Mouse (Mus musculus) kidney, postnatal 0 days (tissue): ENCODE data around the gene Bcl2. TPM values are rescaled to one million over a fixed set of nuclear protein-coding genes. Genes with fewer than 3 reads are reported as not detected.

Source experiments
- ATAC-seq: fragments of 200-750 bp; cut with Nextera tagmentation; replicated peaks from 2 replicates; pipeline ENCODE4 v1.8.0; 2017; ENCODE audit warnings: low read depth, moderate number of reproducible peaks, moderate TSS enrichment, moderate library complexity; ENCODE audit not compliant: low FRiP score
- DNase-seq: peaks from one replicate; pipeline ENCODE4 v3.0.0-alpha.2; 2016; ENCODE audit warnings: low spot score
- H3K27ac ChIP-seq: fragments of 300-500 bp; sonication (generic); 2 replicates; pipeline ENCODE4 v1.5.1; 2014; ENCODE audit warnings: mild to moderate bottlenecking
- H3K27me3 ChIP-seq: fragments of 300-500 bp; sonication (generic); 2 replicates; pipeline ENCODE4 v1.6.1; 2014; ENCODE audit warnings: low read length, mixed read lengths; ENCODE audit not compliant: insufficient read depth
- H3K36me3 ChIP-seq: fragments of 300-500 bp; sonication (generic); 2 replicates; pipeline ENCODE4 v1.6.1; 2014; ENCODE audit warnings: low read length, mixed read lengths; ENCODE audit not compliant: insufficient read depth
- H3K4me1 ChIP-seq: fragments of 300-500 bp; sonication (generic); replicated peaks from 2 replicates; pipeline ENCODE4 v1.6.1; 2014; ENCODE audit warnings: antibody characterized with exemption, low read length, mixed read lengths; ENCODE audit not compliant: insufficient read depth
- H3K4me2 ChIP-seq: fragments of 300-500 bp; sonication (generic); 2 replicates; pipeline ENCODE4 v1.6.1; 2014; ENCODE audit warnings: mild to moderate bottlenecking, low read length, moderate library complexity, mixed read lengths
- H3K4me3 ChIP-seq: fragments of 300-500 bp; sonication (generic); replicated peaks from 2 replicates; pipeline ENCODE4 v1.5.1; 2014; ENCODE audit warnings: low read depth, low read length
- H3K9ac ChIP-seq: fragments of 300-500 bp; sonication (generic); 2 replicates; pipeline ENCODE4 v1.6.1; 2014; ENCODE audit warnings: low read depth, low read length
- H3K9me3 ChIP-seq: fragments of 300-500 bp; sonication (generic); replicated peaks from 2 replicates; pipeline ENCODE4 v1.6.1; 2016; ENCODE audit warnings: low read length, inconsistent platforms, mixed read lengths
- CTCF ChIP-seq: IDR thresholded peaks from 2 replicates; pipeline ENCODE4 v1.5.1; 2016; ENCODE audit warnings: antibody characterized with exemption, low read depth, mild to moderate bottlenecking, moderate library complexity
- WGBS: fragments of 180-500 bp; shearing (Covaris S2); extraction: QIAGEN DNeasy Blood & Tissue Kit; methylation state at CpG from one replicate; pipeline ENCODE4 v1.1.7; 2014; 5-methylcytosine and 5-hydroxymethylcytosine counted together
- polyA plus RNA-seq: library from polyadenylated mRNA; unstranded; fragments of >200 nt; fragmentation: Nextera tagmentation; extraction: Ambion mirVana; gene quantifications from 2 replicates; pipeline ENCODE4 v1.2.1, GENCODE M21; 2015

Gene Bcl2
- polyA plus RNA-seq, 1 experiment from 2014 or later, result 11.7 TPM

DNA sequence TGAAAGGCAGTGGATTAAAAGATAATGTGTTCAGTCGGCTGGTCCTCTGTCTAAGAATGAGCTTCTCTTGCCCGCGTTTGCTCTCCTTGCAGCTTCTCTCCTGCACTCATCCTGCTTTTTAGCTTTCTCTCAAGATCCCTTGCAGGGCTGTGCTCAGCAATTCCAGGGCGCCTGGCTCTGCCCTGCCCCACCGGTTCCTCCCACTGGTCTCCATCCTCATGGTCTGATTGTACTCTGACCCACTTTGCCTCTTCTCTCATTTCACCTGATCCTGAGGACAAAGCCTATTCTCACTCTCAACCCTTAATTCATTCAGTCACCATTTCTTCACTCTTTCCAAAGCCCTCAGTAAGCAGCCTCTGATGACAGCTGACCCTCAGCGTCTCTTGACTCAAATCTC, 102.8 kb downstream of the Bcl2 start:
- H3K4me2 ChIP-seq, result no peak overlapping the region
- no peak for TF ChIP-seq CTCF
- ATAC-seq (no peak), DNase-seq (no peak)
- no peaks in the 10 kb centered on the region for H3K4me1 ChIP-seq
- H3K36me3 ChIP-seq, result no peaks in the 10 kb centered on the region
- 76% methylated on average over 6 of the region's 6 CpGs for WGBS
- H3K9me3 ChIP-seq, result no peaks in the 10 kb centered on the region
- H3K27me3 ChIP-seq, result no peaks in the 10 kb centered on the region
- no peak overlapping the region for H3K4me3 ChIP-seq
- no peak overlapping the region for H3K27ac ChIP-seq
- H3K9ac ChIP-seq, result no peak overlapping the region

DNA sequence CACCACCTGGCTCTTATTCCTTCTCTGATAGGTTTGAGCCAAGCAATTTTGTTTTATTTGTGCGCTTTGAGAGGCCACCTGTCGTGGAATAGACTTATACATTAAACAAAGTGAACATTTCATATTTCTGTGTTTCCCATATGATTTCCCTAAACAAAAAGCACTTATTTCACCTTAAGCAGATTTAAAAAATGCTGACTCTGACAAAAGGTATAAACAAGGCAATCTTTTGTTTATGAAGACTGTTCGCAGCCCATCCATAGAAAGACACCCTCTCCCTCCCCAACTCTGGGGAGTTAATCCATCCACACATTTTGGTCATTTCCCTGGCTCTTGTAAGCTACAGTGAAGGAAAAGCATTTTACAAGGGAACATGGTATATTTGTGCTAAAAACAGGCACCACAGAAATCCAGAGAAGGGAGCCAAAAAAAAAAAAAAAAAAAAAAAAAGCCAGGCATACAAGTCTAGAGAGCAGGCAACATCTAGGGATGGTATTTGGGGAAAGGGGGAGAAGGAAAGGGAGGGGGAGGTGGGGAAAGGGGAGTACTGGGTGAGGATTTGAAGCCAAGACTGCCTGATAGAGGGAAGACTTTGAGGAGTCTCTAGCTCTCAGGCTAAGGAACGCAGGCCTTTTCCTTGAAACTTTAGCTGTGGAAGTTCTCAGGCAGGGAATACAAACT, 105.8 kb downstream of the Bcl2 start:
- no peak overlapping the region for H3K4me3 ChIP-seq
- no peaks in the 10 kb centered on the region for H3K27me3 ChIP-seq
- H3K36me3 ChIP-seq, result no peaks in the 10 kb centered on the region
- no peak overlapping the region for H3K4me2 ChIP-seq
- TF ChIP-seq CTCF, result no peak
- 84% methylated on average over 4 of the region's 4 CpGs for WGBS
- ATAC-seq, result no peak
- H3K27ac ChIP-seq, result no peak overlapping the region
- no peaks in the 10 kb centered on the region for H3K9me3 ChIP-seq
- DNase-seq, result no peak
- H3K9ac ChIP-seq, result no peak overlapping the region
- peaks cover 10% of the 10 kb centered on the region; the same call in 1 of the 2 replicates for H3K4me1 ChIP-seq

DNA sequence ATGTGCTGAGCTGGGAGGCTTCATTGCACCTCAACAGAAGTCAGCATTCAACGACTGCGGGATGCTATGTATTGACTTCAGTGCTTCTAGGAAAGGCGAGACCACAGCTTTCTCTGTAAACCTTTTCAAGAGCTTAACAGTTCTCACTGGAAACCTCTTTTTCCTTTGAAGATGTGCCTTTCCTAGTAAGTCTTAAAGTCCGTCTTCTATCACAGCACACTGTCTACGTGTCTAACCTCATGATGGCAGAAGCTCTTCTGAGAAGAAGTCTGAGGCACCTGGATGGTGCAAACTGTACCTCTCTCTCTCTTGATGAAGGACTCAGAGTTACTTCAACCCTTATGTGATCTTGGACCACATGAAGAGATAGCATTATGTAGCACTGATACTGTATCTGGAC, 107.1 kb downstream of the Bcl2 start:
- DNase-seq, result no peak
- Histone ChIP-seq H3K4me3 (no peak overlapping the region), H3K27me3 (no peaks in the 10 kb centered on the region), H3K36me3 (no peaks in the 10 kb centered on the region), H3K27ac (no peak overlapping the region), H3K9me3 (no peaks in the 10 kb centered on the region), H3K4me2 (no peak overlapping the region), H3K9ac (no peak overlapping the region), H3K4me1 (peaks cover 20% of the 10 kb centered on the region)
- no peak for ATAC-seq
- no peak for TF ChIP-seq CTCF
- 93% methylated on average over 5 of the region's 5 CpGs for WGBS

DNA sequence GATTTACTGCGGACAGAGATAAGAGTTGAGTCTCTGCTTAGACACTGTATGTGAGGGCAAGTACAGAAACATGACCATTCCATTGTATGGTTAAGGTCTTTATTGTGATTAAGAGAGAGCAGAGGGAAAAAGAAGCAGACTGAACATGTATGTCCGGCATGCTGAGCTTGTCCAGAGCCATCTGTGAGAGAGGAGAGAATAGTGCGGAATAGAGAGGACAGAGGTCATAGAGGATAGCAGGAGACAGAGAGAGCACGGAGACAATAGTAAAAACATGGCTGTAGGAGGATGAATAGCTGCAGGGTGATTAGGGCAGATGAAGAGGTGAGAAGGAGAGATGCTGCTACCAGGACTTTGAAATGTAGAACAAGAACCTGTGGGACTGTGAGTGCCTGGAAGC, 110.7 kb downstream of the Bcl2 start:
- WGBS, result 23% methylated on average over 4 of the region's 4 CpGs
- no peak for ATAC-seq
- H3K4me3 ChIP-seq, result no peak overlapping the region
- 0 out of 2 replicates have a peak overlapping the region, but pooled peaks have one; percentile 30 for H3K4me2 ChIP-seq
- peaks cover 20% of the 10 kb centered on the region for H3K4me1 ChIP-seq
- H3K27ac ChIP-seq, result peak overlapping the region; percentile 65
- TF ChIP-seq CTCF, result no peak
- peak; percentile 35 for DNase-seq
- no peaks in the 10 kb centered on the region for H3K27me3 ChIP-seq
- no peaks in the 10 kb centered on the region for H3K36me3 ChIP-seq
- H3K9me3 ChIP-seq, result no peaks in the 10 kb centered on the region
- H3K9ac ChIP-seq, result no peak overlapping the region

DNA sequence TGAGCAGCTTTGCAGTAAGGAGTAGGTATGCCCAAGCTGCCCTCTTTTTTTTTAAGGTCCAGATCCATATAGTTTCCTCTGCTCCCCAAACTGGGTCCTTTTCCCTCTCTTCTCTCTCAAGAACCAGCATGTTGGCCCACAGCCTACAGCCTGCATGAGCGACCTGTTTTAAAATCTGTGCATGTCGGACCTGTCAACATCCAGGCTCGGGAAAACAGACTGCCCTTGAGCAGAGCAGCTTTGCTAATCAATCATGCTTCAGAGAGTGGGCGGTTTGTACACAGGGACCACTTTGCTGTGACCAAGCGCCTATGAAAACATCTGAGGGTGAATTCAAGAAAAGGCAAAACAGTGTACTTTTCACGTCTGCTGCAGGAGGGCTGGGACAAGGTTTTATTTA, 111.1 kb downstream of the Bcl2 start:
- H3K4me3 ChIP-seq, result no peak overlapping the region
- H3K4me1 ChIP-seq, result peaks cover 20% of the 10 kb centered on the region
- no peaks in the 10 kb centered on the region for H3K27me3 ChIP-seq
- TF ChIP-seq CTCF, result no peak
- H3K4me2 ChIP-seq, result peak overlapping the region; percentile 30; the same call in 1 of the 2 replicates
- peak overlapping the region; percentile 65 for H3K27ac ChIP-seq
- H3K9ac ChIP-seq, result no peak overlapping the region
- ATAC-seq, result no peak
- H3K36me3 ChIP-seq, result no peaks in the 10 kb centered on the region
- peak; percentile 63 for DNase-seq
- H3K9me3 ChIP-seq, result no peaks in the 10 kb centered on the region
- WGBS, result 7% methylated on average over 6 of the region's 6 CpGs

DNA sequence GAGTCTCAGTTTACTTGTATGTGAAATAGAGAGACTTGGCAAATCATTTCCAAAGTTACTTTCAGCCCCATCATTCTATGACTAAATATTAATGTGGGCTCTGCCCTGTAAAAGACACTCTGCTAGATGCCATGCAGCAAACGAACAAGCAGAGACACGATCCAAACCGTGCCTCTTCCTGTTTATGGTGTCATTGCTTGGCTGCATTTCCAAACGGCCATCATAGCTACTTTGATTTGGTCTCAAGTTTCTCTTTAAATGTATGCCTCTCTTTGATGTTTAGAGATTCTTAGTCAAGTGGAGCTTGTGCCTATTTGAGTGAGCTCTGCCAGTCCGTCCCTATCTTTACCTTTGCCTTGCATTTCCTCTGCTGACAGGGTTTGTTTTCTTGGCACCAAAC, 111.5 kb downstream of the Bcl2 start:
- Histone ChIP-seq H3K27me3 (no peaks in the 10 kb centered on the region), H3K4me2 (peak overlapping the region; percentile 30; the same call in 1 of the 2 replicates), H3K27ac (0 out of 2 replicates have a peak overlapping the region, but pooled peaks have one; percentile 65), H3K36me3 (no peaks in the 10 kb centered on the region), H3K4me3 (no peak overlapping the region), H3K9ac (no peak overlapping the region), H3K9me3 (no peaks in the 10 kb centered on the region), H3K4me1 (peaks cover 20% of the 10 kb centered on the region)
- DNase-seq, result no peak
- no peak for TF ChIP-seq CTCF
- no peak for ATAC-seq
- WGBS, result 12% methylated on average over 5 of the region's 5 CpGs

DNA sequence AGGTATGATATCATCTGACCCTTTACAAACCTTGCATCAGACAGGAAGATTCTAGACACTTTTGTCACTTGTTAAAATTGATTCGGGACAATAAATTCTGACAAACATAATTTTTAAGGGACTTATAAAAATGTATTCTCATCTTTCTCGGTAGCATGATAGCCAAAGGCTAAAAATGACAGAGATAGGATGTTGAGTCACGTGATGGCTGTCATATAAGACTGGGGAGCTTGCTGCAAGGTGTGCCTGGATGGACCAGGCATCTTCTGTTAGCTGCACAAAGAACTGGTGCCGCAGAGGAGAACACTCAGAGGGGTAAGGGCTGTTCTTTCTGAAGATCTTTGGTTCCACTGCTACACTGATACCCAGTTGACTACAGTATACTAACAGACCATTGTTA, 112.8 kb downstream of the Bcl2 start:
- Histone ChIP-seq H3K36me3 (no peaks in the 10 kb centered on the region), H3K4me1 (peaks cover 20% of the 10 kb centered on the region), H3K4me2 (no peak overlapping the region), H3K4me3 (no peak overlapping the region), H3K27ac (no peak overlapping the region), H3K9ac (no peak overlapping the region), H3K27me3 (no peaks in the 10 kb centered on the region), H3K9me3 (no peaks in the 10 kb centered on the region)
- WGBS, result 97% methylated on average over 4 of the region's 4 CpGs
- TF ChIP-seq CTCF, result no peak
- no peak for DNase-seq
- no peak for ATAC-seq
